Mouse (Mus musculus) MEL (cell line): ENCODE measurements around the gene Tnni3k.

Source experiments
- E2F4 ChIP-seq: IDR thresholded peaks from 2 replicates; pipeline ENCODE4 v1.6.1; 2011; ENCODE audit warnings: low read depth, low read length, improper control_type of control experiment, borderline replicate concordance
- ELF1 ChIP-seq: IDR thresholded peaks from 2 replicates; pipeline ENCODE4 v1.6.1; 2014; ENCODE audit warnings: low read depth, mild to moderate bottlenecking, inconsistent platforms, low read length, improper control_type of control experiment, moderate library complexity
- EP300 ChIP-seq, 2 experiments: IDR thresholded peaks; 2 replicates each; pipeline ENCODE4 v1.6.1; 2011; ENCODE audit warnings: improper control_type of control experiment in 2 of 2, low read length in 2 of 2, low read depth in 1 of 2, mild to moderate bottlenecking in 1 of 2
- POLR2A ChIP-seq, 2 experiments: IDR thresholded peaks; 2 replicates each; pipeline ENCODE4 v1.6.1; 2011 to 2012; ENCODE audit warnings: low read length in 2 of 2, mild to moderate bottlenecking in 2 of 2, control low read depth in 1 of 2, improper control_type of control experiment in 1 of 2, low read depth in 1 of 2, moderate library complexity in 1 of 2; ENCODE audit not compliant: control insufficient read depth in 1 of 2, insufficient read depth in 1 of 2, poor library complexity in 1 of 2
- TCF12 ChIP-seq: IDR thresholded peaks from 2 replicates; pipeline ENCODE4 v1.6.1; 2014; ENCODE audit warnings: low read depth, mild to moderate bottlenecking, inconsistent platforms, low read length, improper control_type of control experiment, moderate library complexity

DNA sequence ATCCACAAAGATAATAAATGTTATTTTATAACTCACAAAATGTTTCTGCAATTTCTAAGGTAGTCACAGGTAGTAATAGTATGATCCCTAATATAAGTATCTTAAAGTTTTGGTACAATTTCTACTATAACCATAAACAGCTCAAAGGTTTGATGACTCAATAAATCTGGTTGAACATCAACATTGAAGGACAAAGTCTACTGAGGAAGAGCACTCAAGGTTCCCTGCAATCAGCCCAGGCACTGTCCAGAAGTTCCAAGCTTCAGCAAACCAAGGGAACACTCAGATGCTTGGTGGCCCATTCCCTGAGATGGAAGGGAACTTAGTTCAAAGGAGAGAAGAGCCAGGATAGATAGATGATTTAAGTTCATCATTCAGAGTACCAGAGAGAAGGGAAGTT, 62.5 kb downstream of the Tnni3k start:
- TF ChIP-seq POLR2A (IDR thresholded peaks at IDR 0.05; ENCODE audit: control insufficient read depth in 1 of 2, insufficient read depth in 1 of 2, low read depth in 1 of 2, low read length in 2 of 2, poor library complexity in 1 of 2) (no peak), ELF1 (no peak), EP300 (IDR thresholded peaks at IDR 0.05; ENCODE audit: low read depth in 1 of 2, low read length in 2 of 2) (no peak), TCF12 (no peak), E2F4 (no peak)
